Mouse (Mus musculus) lung, postnatal 4 days (tissue): ENCODE data around the gene Misp.

Source experiments
- DNase-seq, 2 experiments: peaks; one replicate each; pipeline ENCODE4 v3.0.0; 2021

Gene Misp

DNA sequence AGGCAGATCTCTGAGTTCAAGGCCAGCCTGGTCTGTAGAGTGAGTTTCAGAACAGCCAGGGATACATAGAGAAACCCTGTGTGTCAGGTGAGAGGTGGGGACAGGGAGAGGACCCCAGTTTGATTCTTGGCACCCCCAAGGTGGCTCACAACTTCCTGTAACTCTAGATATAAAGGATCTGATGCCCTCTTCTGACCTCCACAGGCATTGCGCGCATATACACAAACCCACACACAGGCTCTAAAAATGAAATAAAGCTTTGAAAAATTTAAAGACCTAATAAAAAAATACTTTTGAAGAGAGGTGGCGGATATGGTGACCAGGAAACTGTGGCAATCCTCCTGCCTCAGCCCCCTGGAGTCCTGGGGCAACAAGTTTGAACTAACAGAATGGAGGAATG lies 24.9 kb upstream of the Misp start:
- no peak for DNase-seq

DNA sequence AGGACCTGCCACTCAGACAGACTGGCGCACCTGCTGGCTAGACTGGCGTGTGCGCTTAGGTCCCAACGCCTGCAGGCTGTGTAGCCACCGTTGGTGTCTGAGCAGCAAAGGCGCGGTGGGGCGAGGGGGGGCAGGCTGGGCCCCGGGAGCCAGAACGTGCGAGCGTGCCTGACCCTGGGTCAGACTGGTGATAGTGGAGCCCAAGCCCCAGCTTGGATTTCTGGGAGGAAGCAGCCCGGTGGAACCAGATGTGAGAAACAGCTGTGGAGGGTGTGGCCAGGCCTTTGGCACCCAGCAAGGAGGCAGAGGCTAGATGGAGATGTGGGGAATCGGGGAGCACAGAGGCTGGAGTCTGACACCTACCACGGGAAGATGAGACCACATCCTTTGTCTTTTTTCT lies 23.5 kb upstream of the Misp start:
- no peak for DNase-seq

DNA sequence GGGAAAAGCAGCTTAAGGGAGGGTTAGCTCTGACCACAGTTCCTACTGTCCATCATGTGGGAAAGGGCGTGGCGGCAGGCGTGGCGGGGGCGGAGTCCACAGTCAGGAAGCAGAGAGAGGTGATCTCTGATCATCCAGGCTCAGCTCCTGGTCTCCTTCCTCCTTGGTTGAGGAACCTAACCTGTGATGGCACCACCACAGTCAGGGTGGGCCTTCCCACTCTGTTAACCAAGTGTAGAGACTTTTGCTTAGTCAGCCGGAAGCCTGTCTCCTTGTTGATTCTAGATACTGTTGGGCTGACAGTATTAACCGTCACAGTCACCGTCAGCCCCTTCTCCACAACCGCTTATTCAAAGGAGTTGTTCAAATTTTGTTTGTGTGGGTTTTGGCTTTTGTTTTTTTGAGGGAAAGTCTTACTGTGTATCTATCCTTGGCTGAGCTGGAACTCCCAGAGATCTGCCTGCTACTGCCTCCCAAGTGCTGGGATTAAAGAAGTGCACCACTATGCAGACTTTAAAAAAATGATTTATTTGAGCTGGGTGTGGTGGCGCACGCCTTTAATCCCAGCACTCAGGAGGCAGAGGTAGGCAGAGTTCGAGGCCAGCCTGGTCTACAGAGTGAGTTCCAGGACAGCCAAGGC lies 22.4 kb upstream of the Misp start:
- peak in 1 of 2 experiments; percentile 47 for DNase-seq

DNA sequence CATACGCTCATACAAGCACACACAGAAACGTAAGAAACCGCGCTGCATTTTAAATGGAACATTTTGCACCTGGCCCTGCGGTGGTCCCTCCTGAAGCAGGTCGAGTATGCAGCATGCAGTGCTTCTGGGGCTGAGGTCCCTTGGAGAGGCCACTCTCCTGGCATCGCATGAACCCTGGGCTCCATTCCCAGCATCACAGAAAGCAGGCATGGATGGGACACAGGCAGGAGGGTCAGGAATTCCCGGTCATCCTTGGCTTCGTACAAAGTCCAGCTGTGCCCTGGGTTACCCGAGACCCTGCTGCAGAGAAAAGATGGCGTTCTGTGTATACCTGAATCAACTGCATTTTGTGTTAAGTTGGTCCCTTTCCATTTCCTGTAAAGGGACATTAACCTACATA lies 20.3 kb upstream of the Misp start:
- DNase-seq: no peak

DNA sequence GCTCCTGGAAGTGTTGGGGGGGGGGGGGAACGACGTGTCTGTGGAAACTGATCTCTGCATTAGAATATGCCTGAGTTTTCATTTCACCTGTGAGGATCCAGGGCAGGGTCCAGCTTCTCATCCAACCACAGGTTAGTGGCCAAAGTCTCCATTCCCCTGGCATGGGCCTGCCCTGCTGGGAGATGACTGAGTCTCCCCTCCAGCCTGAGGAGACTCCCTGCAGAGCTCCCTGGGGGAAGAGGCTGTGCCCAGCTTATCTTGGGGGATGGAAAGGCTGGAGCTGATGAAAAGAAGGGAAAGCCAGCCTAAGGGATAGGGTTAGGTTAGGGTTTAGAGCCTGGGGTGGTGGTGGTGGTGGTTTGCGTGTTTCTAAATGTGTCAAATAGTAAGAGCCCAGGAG lies 19.0 kb upstream of the Misp start:
- no peak for DNase-seq

DNA sequence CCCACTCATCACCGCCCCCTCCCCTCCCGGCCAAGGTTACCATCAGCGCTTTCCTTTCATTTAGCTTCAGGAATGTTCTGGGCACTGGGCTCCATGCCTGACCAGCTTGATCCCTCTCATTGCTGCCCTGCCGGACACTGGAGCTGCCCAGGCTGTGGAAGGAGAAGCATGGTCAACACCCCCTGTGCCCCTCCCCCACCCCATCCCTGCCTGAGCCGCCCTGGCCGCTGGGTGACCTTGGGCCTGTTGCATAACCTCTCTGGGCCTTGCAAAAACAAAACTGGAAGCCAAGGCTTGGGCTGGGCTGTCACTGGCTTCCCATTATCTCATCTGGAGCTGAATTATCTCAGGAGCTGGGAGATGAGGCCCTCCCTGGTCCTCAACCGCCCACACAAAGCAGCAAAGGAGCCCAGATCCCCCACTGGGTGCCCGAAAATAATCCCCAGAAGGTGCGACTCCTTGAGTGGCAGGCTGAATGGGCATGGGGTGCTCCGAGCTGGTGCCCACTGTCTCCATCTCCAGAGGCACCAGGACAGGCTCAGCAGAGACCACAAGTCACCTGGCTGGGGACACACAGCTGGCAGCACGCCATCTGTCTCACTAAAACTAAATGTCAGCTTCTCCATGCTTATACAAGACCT lies 18.3 kb upstream of the Misp start:
- DNase-seq: peak; percentile 63 to 74

DNA sequence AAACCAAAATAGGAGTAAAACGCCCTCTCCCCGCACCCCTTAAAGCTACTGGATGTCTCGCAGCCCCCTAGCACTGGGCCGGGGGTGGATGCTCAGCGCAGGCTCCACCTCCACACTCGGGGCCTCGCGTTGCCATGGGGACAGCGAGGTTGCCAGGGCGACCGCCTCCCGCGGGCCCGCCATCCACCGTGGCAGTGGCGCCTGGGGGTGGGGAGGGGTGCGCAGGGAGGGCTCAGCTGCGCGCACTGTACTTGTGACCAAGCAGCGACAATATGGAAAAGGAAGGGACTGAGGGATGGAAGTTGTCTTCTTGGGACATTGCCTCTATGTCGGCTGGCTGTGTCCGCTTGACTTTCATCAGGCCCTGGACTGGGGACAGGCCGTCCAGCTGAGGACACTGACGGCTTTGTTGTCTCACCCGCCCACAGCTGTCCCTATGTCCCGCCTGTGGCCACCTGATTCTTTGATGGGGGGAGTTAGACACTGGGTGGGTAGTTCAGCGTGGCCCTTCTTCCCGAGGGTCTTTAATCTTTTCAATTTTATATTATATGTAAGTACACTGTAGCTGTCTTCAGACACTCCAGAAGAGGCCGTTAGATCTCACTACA lies 17.0 kb upstream of the Misp start:
- DNase-seq: no peak

DNA sequence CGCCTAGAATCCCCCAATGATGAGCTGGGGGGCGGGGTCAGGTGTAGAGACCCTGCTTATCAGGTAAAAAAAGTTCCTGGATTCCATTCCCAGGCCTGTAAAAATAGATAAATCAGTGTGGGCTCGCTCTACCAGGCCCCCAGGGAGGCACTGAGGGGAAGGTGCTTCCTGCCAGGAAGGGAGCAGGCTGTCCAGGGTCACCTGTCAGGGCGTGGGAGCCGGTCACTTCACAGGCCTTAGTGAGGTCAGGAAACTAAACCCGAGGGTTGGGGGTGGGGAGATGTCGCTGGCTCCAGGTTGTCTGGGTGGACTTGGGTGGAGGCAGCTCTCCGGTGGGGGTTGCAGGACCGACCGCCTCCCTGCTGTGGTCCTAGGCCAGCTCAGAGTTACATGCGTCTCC lies 15.2 kb upstream of the Misp start:
- DNase-seq: no peak

DNA sequence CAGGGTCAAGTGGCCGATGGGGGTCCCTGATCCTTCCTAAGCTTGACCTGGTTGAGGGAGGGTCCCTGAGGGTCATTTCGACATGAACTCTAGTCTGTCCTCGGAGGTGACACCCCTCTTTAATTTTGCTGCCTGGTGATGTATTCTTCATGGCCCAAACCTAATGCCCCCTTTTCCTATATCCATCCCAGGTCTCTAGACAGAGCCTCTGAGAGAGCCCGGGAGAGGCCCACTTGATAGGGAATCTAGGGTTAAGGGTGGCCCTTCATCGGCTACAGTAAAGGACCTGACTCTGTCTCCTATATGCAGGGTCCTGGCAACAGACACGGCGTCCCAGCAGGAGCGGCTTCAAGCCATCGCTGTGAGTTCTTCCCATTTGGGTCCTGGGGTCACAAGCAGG lies 14.5 kb upstream of the Misp start:
- no peak for DNase-seq

DNA sequence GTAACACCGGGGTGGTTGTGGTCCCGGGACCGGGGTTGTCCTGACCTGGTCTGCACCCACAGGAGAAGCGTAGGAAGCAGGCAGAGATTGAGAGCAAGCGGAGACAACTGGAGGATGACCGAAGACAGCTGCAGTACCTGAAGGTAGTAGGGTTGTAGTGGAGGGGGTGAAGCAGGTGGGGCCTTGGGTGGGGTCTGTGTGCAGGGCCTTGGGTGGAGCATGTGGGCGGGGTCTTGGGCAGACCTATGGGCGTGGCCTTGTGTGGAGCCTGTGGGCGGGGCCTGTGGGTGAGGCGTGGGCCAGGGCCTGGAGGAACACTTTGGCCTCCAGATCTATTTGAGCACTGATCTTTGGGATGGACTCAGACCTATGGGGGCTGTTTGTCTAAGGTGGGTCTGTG lies 13.8 kb upstream of the Misp start:
- DNase-seq: no peak

DNA sequence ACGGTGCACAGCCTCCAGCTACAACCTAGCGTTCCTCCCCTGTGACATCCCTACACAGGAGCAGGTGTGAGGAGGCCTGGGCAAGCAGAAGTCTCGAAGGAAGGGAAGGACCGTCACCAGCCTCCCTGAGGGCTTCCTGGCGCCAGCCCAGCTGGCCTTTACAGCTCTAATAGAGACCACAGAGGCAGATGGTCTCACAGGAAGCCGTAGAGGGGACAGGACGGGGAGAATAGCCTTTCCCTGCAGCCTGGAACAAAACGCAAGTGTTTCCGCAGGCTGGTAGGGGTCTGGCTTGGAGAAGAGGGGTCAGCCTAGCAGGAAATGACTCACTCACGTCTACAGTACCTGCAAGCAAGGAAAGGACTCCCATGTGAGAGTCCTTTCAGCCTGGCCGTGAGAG lies 13.0 kb upstream of the Misp start:
- peak in 1 of 2 experiments; percentile 56 for DNase-seq

DNA sequence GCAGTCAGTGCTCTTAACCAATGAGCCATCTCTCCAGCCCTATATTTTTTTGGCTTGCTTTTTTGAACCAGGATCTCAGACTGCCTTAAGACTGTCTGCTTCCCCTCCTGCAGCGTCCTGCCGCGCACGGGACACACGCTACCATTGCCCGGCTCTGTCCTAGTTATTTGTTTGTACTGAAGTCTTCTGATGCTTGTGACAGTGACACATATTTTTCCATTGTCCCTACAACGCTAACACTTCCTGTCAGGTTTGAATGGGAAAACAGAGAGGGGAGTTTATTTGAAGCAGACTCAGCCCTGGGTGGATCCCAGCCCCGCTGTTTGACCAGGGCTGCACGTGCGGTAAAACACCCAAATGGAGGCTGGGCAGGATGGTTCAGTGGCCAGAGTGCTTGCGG lies 12.1 kb upstream of the Misp start:
- DNase-seq: peak; percentile 44 to 64

DNA sequence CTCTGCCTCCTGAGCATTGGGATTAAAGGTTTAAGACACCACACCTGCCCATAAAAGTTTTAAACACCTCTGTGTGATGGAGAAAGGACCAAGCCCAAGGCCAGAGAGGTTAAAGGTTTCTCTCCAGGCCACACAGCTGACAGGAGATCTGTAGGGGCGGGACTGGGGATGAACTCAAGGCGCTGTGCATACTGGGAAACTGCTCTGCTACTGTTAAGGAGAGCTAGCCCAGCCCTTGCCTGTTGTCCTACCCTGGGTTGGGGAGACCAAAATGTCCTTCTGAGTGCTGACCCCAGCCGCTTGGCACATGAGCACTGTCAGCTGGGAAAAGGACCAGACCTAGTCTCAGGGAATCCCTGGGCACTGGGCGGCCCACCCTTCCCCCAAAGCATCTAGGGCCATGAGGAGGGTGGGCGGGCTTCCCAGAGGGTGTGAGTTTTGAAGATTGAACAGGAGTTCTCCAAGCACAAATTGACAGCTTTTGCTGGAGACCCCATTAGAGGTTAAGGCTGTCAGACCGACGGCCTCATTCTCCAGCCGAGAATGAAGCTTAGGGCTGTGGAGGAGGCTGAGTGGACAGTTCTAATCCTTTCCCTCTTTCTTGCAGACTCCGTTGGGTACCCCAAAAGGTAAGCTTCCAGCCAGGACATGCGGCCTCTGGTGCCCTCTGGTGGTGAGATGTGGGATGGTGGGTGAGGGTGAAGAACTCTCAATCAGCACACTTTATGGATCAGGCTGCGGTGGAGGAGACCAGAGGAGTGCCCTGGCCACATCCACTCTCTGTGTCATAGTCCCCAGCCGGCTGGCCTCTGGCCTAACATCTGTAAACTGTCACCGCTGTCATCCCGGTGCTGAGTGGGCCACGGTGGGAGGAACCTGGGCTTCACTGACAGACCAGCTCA lies 8.8 kb upstream of the Misp start:
- peak; percentile 78 to 89 for DNase-seq

DNA sequence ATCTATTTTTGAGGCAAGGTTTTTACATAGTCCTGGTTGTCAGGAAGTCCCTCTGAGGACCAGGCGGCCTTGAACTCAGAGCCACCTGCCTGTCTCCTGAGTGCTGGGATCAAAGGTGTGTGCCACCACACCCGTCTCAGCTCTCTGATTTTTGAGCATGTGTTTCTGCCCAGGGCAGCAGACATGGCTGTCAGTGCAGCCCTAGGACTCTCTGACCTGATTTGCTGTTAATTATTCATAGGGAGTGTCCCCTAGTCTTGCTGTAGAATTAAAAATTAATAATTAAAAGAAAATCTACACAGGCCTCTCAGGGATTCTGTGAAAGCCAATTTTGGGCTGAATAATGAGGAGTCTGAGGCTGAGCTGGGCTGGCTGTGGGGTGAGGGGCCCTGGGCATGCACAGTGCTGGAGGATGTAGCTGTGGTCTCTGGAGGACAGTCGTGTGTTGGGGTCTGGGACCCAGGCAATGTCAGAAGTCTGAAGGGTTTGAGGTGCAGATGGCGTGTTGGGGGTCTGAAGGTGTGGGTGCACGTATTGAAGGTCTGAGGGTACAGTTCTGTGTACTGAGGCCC lies 6.4 kb upstream of the Misp start:
- no peak for DNase-seq

DNA sequence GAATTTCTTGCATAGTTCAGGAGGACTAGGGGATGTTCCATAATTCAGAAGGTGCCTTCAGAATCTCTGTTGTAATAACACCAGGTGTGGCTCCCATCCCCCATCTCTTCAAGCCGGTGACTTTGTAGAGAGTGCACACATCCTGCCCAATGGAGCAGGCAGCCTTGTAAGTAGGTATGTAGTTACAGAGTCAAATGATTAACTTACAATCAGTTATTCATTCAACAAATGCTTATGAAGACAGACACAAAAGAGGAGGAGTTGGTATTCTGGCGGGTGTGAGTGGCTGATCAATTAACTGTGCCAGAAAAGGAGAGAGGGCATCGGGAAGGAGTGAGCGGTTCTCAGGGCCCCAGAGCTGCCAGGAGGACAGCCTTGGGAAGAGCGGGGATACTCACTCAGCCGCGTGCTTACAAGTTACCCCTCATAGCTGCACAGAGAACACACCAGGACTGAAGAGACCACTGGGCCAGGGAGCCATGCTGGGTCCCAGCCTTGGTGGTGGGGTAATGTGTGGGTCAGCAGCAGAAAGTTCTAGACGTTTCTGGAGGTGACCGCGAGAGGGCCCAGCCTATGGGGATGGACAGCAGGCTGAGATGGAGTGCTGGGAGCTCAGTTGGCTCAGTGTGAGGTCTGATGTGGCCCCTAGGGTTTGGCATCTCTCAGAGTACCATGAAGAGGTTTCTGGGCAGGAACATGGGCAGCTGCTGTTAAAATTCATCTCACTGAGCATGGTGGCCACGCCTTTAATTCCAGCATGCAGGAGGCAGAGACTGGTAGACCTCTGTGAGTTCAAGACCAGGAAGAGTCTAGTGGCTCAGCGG lies 4.9 kb upstream of the Misp start:
- DNase-seq: no peak

DNA sequence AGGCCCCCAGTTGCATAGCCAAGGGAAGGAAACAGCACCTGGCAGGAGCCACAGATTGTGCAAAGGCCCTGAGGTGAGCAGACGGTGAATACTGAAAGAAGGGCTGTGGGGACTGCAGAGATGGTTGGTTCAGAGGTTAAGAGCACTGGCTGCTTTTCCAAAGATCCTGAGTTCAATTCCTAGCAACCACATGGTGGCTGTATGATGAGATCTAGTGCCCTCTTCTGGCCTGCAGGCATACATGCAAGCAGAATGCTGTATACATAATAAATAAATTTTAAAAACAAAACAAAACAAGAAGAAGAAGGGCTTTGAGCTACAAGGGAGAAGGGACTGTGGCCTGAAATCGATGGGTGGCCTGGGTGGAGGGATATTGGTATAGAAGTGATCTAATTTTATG lies 3.7 kb upstream of the Misp start:
- no peak for DNase-seq

DNA sequence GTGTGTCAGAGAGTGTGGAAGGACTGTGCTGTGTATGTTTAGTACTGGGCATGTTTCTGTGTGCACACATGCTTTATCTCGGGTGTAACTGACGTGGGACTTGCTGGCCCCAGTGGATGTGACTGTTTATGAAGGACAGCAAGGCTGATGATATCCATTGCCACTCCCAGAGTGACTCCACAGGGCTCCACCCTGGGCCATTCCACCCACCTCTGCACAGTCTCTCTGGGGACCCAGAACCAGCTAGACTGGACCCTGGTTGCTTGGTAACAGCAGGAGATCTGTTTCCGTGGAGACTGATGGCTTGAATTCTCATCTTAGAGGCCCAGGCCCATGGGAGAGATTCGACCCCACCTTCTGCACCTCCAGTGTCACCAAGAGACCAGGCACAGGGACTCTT lies 2.6 kb upstream of the Misp start:
- DNase-seq: no peak

DNA sequence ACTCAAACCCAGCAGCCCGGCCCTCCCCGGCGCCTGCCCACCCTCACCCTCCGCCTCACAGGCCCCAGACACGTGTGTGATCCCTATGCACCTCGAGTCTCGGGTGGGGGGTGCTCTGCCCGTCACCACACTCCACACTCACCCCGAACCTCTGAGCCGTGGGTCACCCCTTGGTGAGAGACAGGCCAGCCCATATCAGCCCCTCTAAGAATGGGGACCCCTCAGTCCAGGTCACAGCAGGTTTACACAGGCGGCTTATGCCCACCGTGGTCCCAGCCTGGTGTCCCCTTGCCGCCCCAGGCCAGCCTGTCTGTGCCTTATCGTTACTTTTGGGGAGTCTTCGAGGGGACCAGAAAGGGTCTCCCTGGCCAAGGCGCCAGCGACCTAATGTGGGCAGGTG lies 1.2 kb upstream of the Misp start:
- DNase-seq: no peak

DNA sequence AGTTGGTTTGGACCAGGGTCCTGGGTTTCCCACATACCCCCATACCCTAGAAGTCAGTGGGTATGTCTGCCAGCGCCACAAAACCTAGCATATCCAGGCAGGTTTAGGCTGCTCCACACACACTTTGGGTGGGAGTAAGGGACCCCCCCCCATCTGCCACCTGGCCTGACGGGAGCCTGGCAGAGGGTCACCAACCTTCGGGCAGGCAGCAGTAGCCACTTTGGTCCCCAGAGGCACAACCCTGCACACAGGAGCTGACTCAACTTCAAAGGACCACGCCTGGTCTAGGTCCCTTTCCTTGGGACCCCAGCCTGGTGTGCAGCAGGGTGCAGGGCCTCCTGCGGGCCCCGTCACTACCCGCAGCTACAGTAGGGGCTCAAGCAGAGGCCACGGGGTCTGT lies 512 bp upstream of the Misp start:
- no peak for DNase-seq

DNA sequence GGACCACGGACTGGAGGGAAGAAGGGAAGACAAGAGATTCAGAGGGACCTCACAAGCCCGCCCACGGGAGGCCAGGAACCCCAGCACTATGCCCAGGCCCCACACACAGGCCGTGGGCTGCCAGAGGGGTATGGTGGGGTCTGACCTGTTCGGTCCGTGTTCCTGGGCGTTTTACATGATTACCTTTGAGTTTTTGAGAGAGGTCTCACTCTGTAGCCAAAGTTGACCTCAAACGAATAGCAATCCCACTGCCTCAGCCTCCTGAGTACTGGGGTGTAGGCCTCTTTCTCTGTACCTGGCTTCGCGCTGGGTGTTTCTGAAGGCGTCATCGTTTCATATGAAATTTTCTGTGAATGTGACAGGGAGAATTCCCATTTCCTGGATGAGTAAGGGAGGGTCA lies 942 bp downstream of the Misp start:
- no peak for DNase-seq

DNA sequence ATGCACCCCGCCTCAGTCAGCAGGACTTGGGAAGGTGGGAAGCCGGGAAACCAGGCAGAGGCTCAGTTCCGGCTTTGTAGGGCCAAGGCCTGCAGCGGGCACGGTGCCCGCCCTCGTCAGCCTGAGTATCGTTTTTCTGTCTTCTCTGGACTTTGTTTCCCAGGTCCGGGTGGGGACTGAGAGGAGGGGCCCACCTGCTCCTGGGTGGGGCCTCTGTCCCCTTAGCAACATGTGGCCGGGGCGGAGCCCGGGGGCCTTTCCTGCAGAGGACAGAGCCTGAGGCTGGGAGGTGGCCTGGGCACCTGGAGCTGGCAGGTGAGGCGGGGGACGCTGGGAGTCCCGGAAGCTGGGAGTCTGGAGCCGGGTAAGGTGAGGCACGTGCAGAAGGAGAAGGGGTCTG lies 1.6 kb downstream of the Misp start:
- DNase-seq: peak; percentile 45 to 64

DNA sequence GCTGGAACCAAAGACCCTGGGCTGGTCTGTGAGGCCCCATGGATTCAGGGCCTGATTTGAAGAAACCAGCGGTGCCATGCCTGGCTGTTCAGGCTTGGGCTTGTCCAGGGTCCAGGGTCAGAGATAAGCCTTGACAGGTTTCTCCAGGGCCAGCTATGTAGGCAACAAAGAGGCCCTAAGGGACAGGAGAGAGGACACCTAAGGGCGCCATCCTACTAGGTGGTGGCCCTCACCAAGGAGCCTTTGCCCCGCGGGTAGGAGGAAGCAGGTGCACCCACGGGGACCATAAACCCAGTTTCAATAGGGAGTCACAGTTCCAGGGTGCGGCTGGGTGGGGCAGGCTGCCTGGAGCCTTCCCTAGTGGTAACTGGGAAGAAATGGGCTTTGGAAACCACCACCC lies 2.2 kb downstream of the Misp start:
- DNase-seq: no peak
